ENCODE assay signal across 31 mouse cellular contexts in the genomic region with DNA sequence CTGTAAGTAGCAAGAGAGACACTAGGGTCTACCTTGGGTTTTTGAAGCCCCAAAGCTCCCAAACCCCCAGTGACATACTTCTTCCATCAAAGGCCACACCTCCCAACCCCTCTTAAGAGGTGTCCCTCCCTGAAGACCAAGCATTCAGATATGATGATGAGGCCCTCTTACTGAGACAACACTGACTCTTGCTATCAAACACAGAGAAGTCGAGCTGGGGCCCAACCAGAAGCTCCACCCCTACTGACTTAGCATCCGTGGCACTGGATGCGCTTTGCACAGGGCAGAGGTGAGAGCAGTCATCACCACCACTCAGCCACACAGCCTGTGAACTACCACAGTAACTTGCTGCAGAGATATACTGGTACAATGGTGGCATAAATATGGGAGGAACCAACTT. TPM values are rescaled to one million over a fixed set of nuclear protein-coding genes. Genes with fewer than 3 reads are reported as not detected.
A peak's percentile ranks its signal among the peaks of the same experiment; 100 is the strongest.
DNase-seq lines count a peak whose midpoint lies in the region; ATAC-seq and TF ChIP-seq lines count a peak whose summit lies in the region.
"Had no signal": no experiment of that assay in that cellular context is flagged by ENCODE, and none has a peak within 500 bp of the region (broad histone marks: within the 10 kb centered on the region; RNA-seq: fewer than 3 reads in every experiment).

No protein-coding gene starts in this region.

- TF ChIP-seq CTCF in liver, postnatal 0 days (IDR thresholded peaks at IDR 0.05; ENCODE audit: low read depth) = no peak

- TF ChIP-seq EP300 in liver, postnatal 0 days (IDR thresholded peaks at IDR 0.05; ENCODE audit: low read depth) = no peak

- ATAC-seq in liver, postnatal 0 days = no peak
- peak; percentile 55 for ATAC-seq in liver, embryonic 13.5 days (ENCODE audit: low read depth)
- peak; percentile 10; the same call in 1 of the 2 replicates for ATAC-seq in liver, embryonic 16.5 days (ENCODE audit: low read depth)
- ATAC-seq: forebrain, embryonic 13.5 days; forebrain, embryonic 16.5 days; hindbrain, embryonic 16.5 days; Patski had no signal

- H3K36me3 ChIP-seq in liver, postnatal 0 days (replicated peaks; ENCODE audit: insufficient read depth, low read length) = peaks cover 2% of the 10 kb centered on the region
- H3K36me3 ChIP-seq in liver, embryonic 13.5 days = peaks cover 5% of the 10 kb centered on the region
- H3K36me3 ChIP-seq in liver, embryonic 16.5 days (ENCODE audit: control insufficient read depth, insufficient read depth) = peaks cover 3% of the 10 kb centered on the region

- intact Hi-C loops in heart, postnatal 25 days (cut with DNase I) = no loop called here

- H3K4me1 ChIP-seq in liver, postnatal 0 days (ENCODE audit: insufficient read depth) = peaks cover 14% of the 10 kb centered on the region; the same call in 1 of the 2 replicates
- peaks cover 50% of the 10 kb centered on the region for H3K4me1 ChIP-seq in liver, embryonic 13.5 days (replicated peaks)
- peaks cover 38% of the 10 kb centered on the region for H3K4me1 ChIP-seq in liver, embryonic 16.5 days (ENCODE audit: control insufficient read depth, low read depth, low read length)

- H3K27ac ChIP-seq in liver, postnatal 0 days (ENCODE audit: low read depth) = no peak overlapping the region
- H3K27ac ChIP-seq in liver, embryonic 13.5 days = peak overlapping the region; percentile 51
- H3K27ac ChIP-seq in liver, embryonic 16.5 days (ENCODE audit: low read length) = peak overlapping the region; percentile 29
- H3K27ac ChIP-seq: embryonic facial prominence, embryonic 12.5 days; embryonic facial prominence, embryonic 15.5 days; forebrain, embryonic 10.5 days; forebrain, embryonic 13.5 days; gastrocnemius, adult 2 months; heart, embryonic 13.5 days; hindbrain, embryonic 10.5 days; hindbrain, embryonic 13.5 days had no signal

- no peak overlapping the region for H3K4me2 ChIP-seq in liver, postnatal 0 days (ENCODE audit: low read depth, low read length)
- peak overlapping the region; percentile 36 for H3K4me2 ChIP-seq in liver, embryonic 13.5 days
- H3K4me2 ChIP-seq in liver, embryonic 16.5 days (ENCODE audit: low read depth, low read length) = peak overlapping the region; percentile 6; the same call in 1 of the 2 replicates
- H3K4me2 ChIP-seq: embryonic facial prominence, embryonic 12.5 days; embryonic facial prominence, embryonic 15.5 days; forebrain, embryonic 13.5 days; heart, embryonic 13.5 days; hindbrain, embryonic 13.5 days had no signal

- H3K4me3 ChIP-seq in liver, postnatal 0 days (ENCODE audit: low read depth, low read length) = no peak overlapping the region
- no peak overlapping the region for H3K4me3 ChIP-seq in liver, embryonic 13.5 days (replicated peaks)
- H3K4me3 ChIP-seq in liver, embryonic 16.5 days (ENCODE audit: low read depth, low read length) = no peak overlapping the region
- H3K4me3 ChIP-seq: embryonic facial prominence, embryonic 12.5 days; embryonic facial prominence, embryonic 15.5 days; forebrain, embryonic 10.5 days; forebrain, embryonic 13.5 days; gastrocnemius, adult 2 months; heart, embryonic 13.5 days; hindbrain, embryonic 10.5 days; hindbrain, embryonic 13.5 days had no signal

- DNase-seq in heart, adult 11 months = peak; percentile 85
- DNase-seq in heart, postnatal 25 days (ENCODE audit: low spot score) = no peak
- DNase-seq in liver = peak; percentile 74
- no peak for DNase-seq in liver, postnatal 0 days
- peak; percentile 52 for DNase-seq in liver, embryonic 13.5 days
- DNase-seq in right cerebral cortex, postnatal 14 days = no peak
- no peak for DNase-seq in cerebellum, adult 18-20 months
- DNase-seq: adrenal gland, postnatal 10 days; adrenal gland, postnatal 36 days; cerebellum, adult 2 months; cerebellum, adult 9-11 months; cerebellum, postnatal 25 days; gastrocnemius, adult 2 months; gastrocnemius, postnatal 14 days; heart, adult 18-20 months; heart, postnatal 14 days had no signal

- no peak overlapping the region for H3K9ac ChIP-seq in liver, postnatal 0 days (replicated peaks)
- H3K9ac ChIP-seq in liver, embryonic 13.5 days = peak overlapping the region; percentile 29; the same call in 1 of the 2 replicates
- H3K9ac ChIP-seq in liver, embryonic 16.5 days (ENCODE audit: low read depth, low read length) = no peak overlapping the region
- H3K9ac ChIP-seq: embryonic facial prominence, embryonic 12.5 days; embryonic facial prominence, embryonic 15.5 days; forebrain, embryonic 13.5 days; heart, embryonic 13.5 days; hindbrain, embryonic 13.5 days had no signal

- H3K9me3 ChIP-seq in liver, postnatal 0 days (ENCODE audit: low read length) = no peaks in the 10 kb centered on the region
- H3K9me3 ChIP-seq in liver, embryonic 13.5 days (replicated peaks) = no peaks in the 10 kb centered on the region
- no peaks in the 10 kb centered on the region for H3K9me3 ChIP-seq in liver, embryonic 16.5 days (replicated peaks; ENCODE audit: control insufficient read depth, low read length)
- H3K9me3 ChIP-seq: embryonic facial prominence, embryonic 12.5 days; embryonic facial prominence, embryonic 15.5 days; forebrain, embryonic 10.5 days; forebrain, embryonic 13.5 days; G1E; heart, embryonic 13.5 days; hindbrain, embryonic 10.5 days; hindbrain, embryonic 13.5 days had no signal

- 62% methylated on average over 3 of the region's 3 CpGs for WGBS in liver, postnatal 0 days (ENCODE audit: insufficient replicate concordance)
- 28% methylated on average over 3 of the region's 3 CpGs for WGBS in liver, embryonic 13.5 days (ENCODE audit: insufficient replicate concordance)
- 40% methylated on average over 3 of the region's 3 CpGs for WGBS in liver, embryonic 16.5 days (ENCODE audit: insufficient replicate concordance)

- no peaks in the 10 kb centered on the region for H3K27me3 ChIP-seq in liver, postnatal 0 days (ENCODE audit: insufficient read depth, low read length)
- H3K27me3 ChIP-seq in liver, embryonic 13.5 days = peaks cover 15% of the 10 kb centered on the region
- 0 out of 2 replicates have a peak, but pooled peaks cover 3% of the 10 kb centered on the region for H3K27me3 ChIP-seq in liver, embryonic 16.5 days (ENCODE audit: control insufficient read depth, insufficient read depth, low read depth, low read length)
- H3K27me3 ChIP-seq: CH12.LX; embryonic facial prominence, embryonic 12.5 days; embryonic facial prominence, embryonic 15.5 days; forebrain, embryonic 13.5 days; heart, embryonic 13.5 days; hindbrain, embryonic 13.5 days; Patski had no signal

RNA-seq across cellular contexts. Expression of gene Rpl37, which starts 3.8 kb away (rescaled TPM):
- total RNA-seq in heart, postnatal 25 days (2021) = 100 to 1,000 TPM; 178 to 197 TPM
- 412 and 430 TPM in 2 replicates for polyA plus RNA-seq in liver, postnatal 0 days (2015; fragmentation: Nextera tagmentation; extraction: Ambion mirVana)
- 482 and 499 TPM in 2 replicates for polyA plus RNA-seq in liver, embryonic 13.5 days (2015; fragmentation: Nextera tagmentation; extraction: Ambion mirVana)
- 249 and 306 TPM in 2 replicates for polyA plus RNA-seq in liver, embryonic 16.5 days (2015; fragmentation: Nextera tagmentation; extraction: Ambion mirVana)

RNA-seq across cellular contexts. Expression of gene Card6, which starts 4.3 kb away (rescaled TPM):
- total RNA-seq in heart, postnatal 25 days (2021) = 1 to 10 TPM; 6.8 to 7.0 TPM
- polyA plus RNA-seq in liver, postnatal 0 days (2015; fragmentation: Nextera tagmentation; extraction: Ambion mirVana) = 2.1 and 2.7 TPM in 2 replicates
- polyA plus RNA-seq in liver, embryonic 13.5 days (2015; fragmentation: Nextera tagmentation; extraction: Ambion mirVana) = 0.41 and 0.98 TPM in 2 replicates
- 1.5 and 1.7 TPM in 2 replicates for polyA plus RNA-seq in liver, embryonic 16.5 days (2015; fragmentation: Nextera tagmentation; extraction: Ambion mirVana)

RNA-seq across cellular contexts. Expression of gene Prkaa1, which starts 31.0 kb away (rescaled TPM):
- total RNA-seq in heart, postnatal 25 days (2021) = 10 to 100 TPM; 12.8 to 15.2 TPM
- 6.8 and 7.2 TPM in 2 replicates for polyA plus RNA-seq in liver, postnatal 0 days (2015; fragmentation: Nextera tagmentation; extraction: Ambion mirVana)
- polyA plus RNA-seq in liver, embryonic 13.5 days (2015; fragmentation: Nextera tagmentation; extraction: Ambion mirVana) = 13.9 and 20.1 TPM in 2 replicates
- 11.8 and 12.3 TPM in 2 replicates for polyA plus RNA-seq in liver, embryonic 16.5 days (2015; fragmentation: Nextera tagmentation; extraction: Ambion mirVana)

RNA-seq across cellular contexts. Expression of gene C7, which starts 49.1 kb away (rescaled TPM):
- 1 to 10 TPM; 1.6 to 2.3 TPM for total RNA-seq in heart, postnatal 25 days (2021)
- polyA plus RNA-seq in liver, postnatal 0 days (2015; fragmentation: Nextera tagmentation; extraction: Ambion mirVana) = not detected in 2 replicates
- not detected in 2 replicates for polyA plus RNA-seq in liver, embryonic 13.5 days (2015; fragmentation: Nextera tagmentation; extraction: Ambion mirVana)
- polyA plus RNA-seq in liver, embryonic 16.5 days (2015; fragmentation: Nextera tagmentation; extraction: Ambion mirVana) = not detected in 2 replicates
- total RNA-seq: common myeloid progenitor, adult 5-6 weeks had no signal
- polyA plus RNA-seq: C2C12; embryonic facial prominence, embryonic 15.5 days; forebrain, embryonic 10.5 days; G1E; hindbrain, embryonic 13.5 days; Patski had no signal

Comparison
In these comparisons a context has a peak if more than half of its experiments do, and no peak if none do; other contexts are left out.
1. DNase-seq: peak in heart, adult 11 months (single experiment), liver (single experiment) and liver, embryonic 13.5 days (single experiment); none in heart, postnatal 25 days (single experiment), liver, postnatal 0 days (single experiment), right cerebral cortex, postnatal 14 days (single experiment) and cerebellum, adult 18-20 months (0 of 2).